Mouse (Mus musculus) erythroblast, embryonic 14.5 days (primary cell): Measurements from ENCODE around the gene Dnaja3. TPM values are rescaled to one million over a fixed set of nuclear protein-coding genes. Genes with fewer than 3 reads are reported as not detected.

Source experiments
- H3K27me3 ChIP-seq: 2 replicates; pipeline ENCODE4 v1.6.1; 2012; ENCODE audit warnings: inconsistent platforms; ENCODE audit not compliant: control insufficient read depth
- H3K36me3 ChIP-seq: 2 replicates; pipeline ENCODE4 v1.6.1; 2012; ENCODE audit warnings: mild to moderate bottlenecking, inconsistent platforms; ENCODE audit not compliant: control insufficient read depth
- H3K4me1 ChIP-seq: 2 replicates; pipeline ENCODE4 v1.6.1; 2012; ENCODE audit warnings: inconsistent platforms; ENCODE audit not compliant: control insufficient read depth
- H3K4me3 ChIP-seq: replicated peaks from 2 replicates; pipeline ENCODE3; 2012; ENCODE audit warnings: moderate library complexity, mild to moderate bottlenecking, inconsistent platforms
- H3K9me3 ChIP-seq: 2 replicates; pipeline ENCODE4 v1.6.1; 2012; ENCODE audit warnings: low read length, inconsistent platforms, mixed read lengths; ENCODE audit not compliant: control insufficient read depth
- GATA1 ChIP-seq: IDR thresholded peaks from 2 replicates; pipeline ENCODE4 v1.6.1; 2012; ENCODE audit warnings: low read length, inconsistent platforms, mixed read lengths
- TAL1 ChIP-seq: IDR thresholded peaks from 3 replicates; pipeline ENCODE4 v1.6.1; 2012; ENCODE audit warnings: low read length, inconsistent platforms, mixed read lengths
- polyA plus RNA-seq: library from polyadenylated mRNA; stranded (reverse); fragments of >175 nt; gene quantifications from 2 replicates; pipeline ENCODE4 v1.2.3, GENCODE M21; 2012

The Dnaja3 gene
- polyA plus RNA-seq, 1 experiment = 0.66 TPM

DNA sequence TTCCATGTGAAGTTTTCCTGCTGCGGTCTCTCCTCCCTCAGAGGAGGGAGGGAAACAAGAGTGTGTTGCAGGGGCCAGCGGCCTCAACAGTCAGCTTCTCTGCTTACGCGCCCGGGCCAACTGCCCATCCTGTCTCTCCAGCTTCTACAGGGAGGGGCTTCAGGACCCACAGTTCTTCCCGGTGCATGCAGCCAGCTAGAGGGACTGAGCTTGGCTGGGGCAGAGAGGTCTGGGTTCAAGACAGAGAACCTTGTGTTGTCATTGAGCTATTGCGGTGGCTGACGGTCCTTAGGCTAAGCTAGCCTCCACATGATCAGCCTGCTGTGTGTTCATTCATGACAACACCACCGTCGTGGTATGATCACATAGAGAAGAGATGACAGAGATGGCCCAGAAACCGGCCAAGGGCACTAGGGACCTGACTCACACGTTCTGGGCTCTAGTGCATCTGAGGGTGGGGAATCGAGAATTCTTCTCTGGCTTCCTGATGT, 7.9 kb downstream of the Dnaja3 start:
- Histone ChIP-seq H3K36me3 (peaks cover 52% of the 10 kb centered on the region), H3K9me3 (no peaks in the 10 kb centered on the region), H3K4me1 (no peaks in the 10 kb centered on the region), H3K27me3 (no peaks in the 10 kb centered on the region), H3K4me3 (no peak overlapping the region)
- TF ChIP-seq GATA1 = no peak
- TF ChIP-seq TAL1 = no peak

GRCm38 (mm10) chr16:4648416-4649023, 8.7 kb downstream of the Dnaja3 start:
- TF ChIP-seq GATA1 (no peak), TAL1 (no peak)
- Histone ChIP-seq H3K36me3 (peaks cover 57% of the 10 kb centered on the region), H3K4me3 (no peak overlapping the region), H3K9me3 (no peaks in the 10 kb centered on the region), H3K27me3 (no peaks in the 10 kb centered on the region), H3K4me1 (no peaks in the 10 kb centered on the region)

GRCm38 (mm10) chr16:4649211-4649610, 9.4 kb downstream of the Dnaja3 start:
- Histone ChIP-seq H3K27me3 (no peaks in the 10 kb centered on the region), H3K4me3 (no peak overlapping the region), H3K4me1 (no peaks in the 10 kb centered on the region), H3K9me3 (no peaks in the 10 kb centered on the region), H3K36me3 (peaks cover 52% of the 10 kb centered on the region)
- no peak for TF ChIP-seq GATA1
- no peak for TF ChIP-seq TAL1

- Histone ChIP-seq H3K9me3 (no peaks in the 10 kb centered on the region), H3K4me3 (no peak overlapping the region), H3K27me3 (no peaks in the 10 kb centered on the region), H3K36me3 (peaks cover 54% of the 10 kb centered on the region), H3K4me1 (no peaks in the 10 kb centered on the region)
- TF ChIP-seq TAL1 (no peak), GATA1 (no peak)
Observed at GRCm38 (mm10) chr16:4649692-4650091, 9.9 kb downstream of the Dnaja3 start.

GRCm38 (mm10) chr16:4650161-4650560, 10.4 kb downstream of the Dnaja3 start:
- TF ChIP-seq GATA1 (no peak), TAL1 (no peak)
- H3K27me3 ChIP-seq = no peaks in the 10 kb centered on the region
- no peaks in the 10 kb centered on the region for H3K4me1 ChIP-seq
- peaks cover 57% of the 10 kb centered on the region for H3K36me3 ChIP-seq
- H3K9me3 ChIP-seq = no peaks in the 10 kb centered on the region
- H3K4me3 ChIP-seq = no peak overlapping the region

DNA sequence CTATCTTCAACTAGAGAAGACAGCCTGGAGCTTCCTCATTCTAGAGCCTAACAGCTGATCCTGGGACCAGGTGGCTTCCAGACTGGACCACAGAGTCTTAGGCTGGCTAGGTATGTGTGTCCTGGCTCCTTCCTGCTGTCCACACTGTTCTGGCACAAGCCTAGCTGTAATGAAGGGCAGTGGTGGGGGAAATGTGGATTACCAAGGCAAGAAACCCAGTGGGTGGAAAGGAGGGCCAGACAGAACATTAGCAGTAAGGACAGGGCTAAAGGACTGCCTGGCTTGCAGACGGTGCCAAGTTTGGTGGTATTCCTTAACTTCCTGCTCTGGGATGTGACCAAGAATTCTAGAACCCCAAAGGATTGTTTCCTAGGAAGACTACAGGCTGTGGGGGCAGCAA, 11.3 kb downstream of the Dnaja3 start:
- Histone ChIP-seq H3K4me1 (no peaks in the 10 kb centered on the region; the same call in 1 of the 2 replicates), H3K36me3 (peaks cover 63% of the 10 kb centered on the region), H3K27me3 (no peaks in the 10 kb centered on the region), H3K4me3 (no peak overlapping the region), H3K9me3 (no peaks in the 10 kb centered on the region)
- TF ChIP-seq TAL1 (no peak), GATA1 (no peak)

- TF ChIP-seq TAL1 = no peak
- TF ChIP-seq GATA1 = no peak
- Histone ChIP-seq H3K9me3 (no peaks in the 10 kb centered on the region), H3K4me1 (no peaks in the 10 kb centered on the region; the same call in 1 of the 2 replicates), H3K27me3 (no peaks in the 10 kb centered on the region), H3K36me3 (peaks cover 63% of the 10 kb centered on the region), H3K4me3 (no peak overlapping the region)
Observed at GRCm38 (mm10) chr16:4651624-4652023, 11.8 kb downstream of the Dnaja3 start.

DNA sequence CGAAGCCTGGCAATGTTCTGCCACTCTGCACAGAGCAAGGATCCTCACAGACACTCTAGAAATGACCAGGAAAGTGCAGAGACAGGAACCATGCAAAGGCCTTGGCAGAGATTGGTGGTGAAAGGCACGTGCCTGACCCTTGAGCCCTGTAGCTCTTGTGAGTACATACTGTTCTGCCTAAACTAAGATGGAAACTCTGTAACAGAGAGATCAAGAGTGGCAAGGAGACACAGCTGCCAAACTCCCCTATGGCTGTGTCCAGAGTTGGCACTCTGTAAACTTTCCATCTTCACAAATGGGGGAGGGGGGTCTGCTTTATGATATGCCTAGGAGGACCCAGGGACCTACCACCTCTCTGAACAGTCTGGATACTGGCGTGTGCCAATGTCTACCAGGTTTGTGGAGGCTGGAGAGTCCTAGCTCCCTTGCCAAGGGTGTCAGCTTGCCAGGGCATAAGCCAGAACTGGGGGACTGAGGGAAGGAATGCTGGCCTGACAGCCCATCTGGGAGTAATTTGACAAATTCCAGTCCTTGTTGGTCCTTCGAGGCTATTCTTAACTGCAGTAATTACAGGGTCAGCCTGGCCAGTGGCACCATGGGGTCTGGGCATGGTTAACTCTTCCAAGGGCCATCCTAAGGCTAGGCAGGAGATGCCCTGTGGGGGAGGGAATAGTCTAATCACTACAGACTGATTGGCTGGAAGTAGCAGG, 13.1 kb downstream of the Dnaja3 start:
- Histone ChIP-seq H3K4me1 (no peaks in the 10 kb centered on the region; the same call in 1 of the 2 replicates), H3K9me3 (no peaks in the 10 kb centered on the region), H3K36me3 (peaks cover 57% of the 10 kb centered on the region), H3K27me3 (no peaks in the 10 kb centered on the region), H3K4me3 (no peak overlapping the region)
- TF ChIP-seq TAL1 = no peak
- no peak for TF ChIP-seq GATA1

GRCm38 (mm10) chr16:4654706-4655105, 14.9 kb downstream of the Dnaja3 start:
- H3K4me1 ChIP-seq = no peaks in the 10 kb centered on the region; the same call in 1 of the 2 replicates
- H3K36me3 ChIP-seq = peaks cover 43% of the 10 kb centered on the region
- no peak overlapping the region for H3K4me3 ChIP-seq
- no peaks in the 10 kb centered on the region for H3K27me3 ChIP-seq
- TF ChIP-seq TAL1 (no peak), GATA1 (no peak)
- H3K9me3 ChIP-seq = no peaks in the 10 kb centered on the region
